Mouse (Mus musculus): ENCODE data around the gene Chst11. TPM values are rescaled to one million over a fixed set of nuclear protein-coding genes. Genes with fewer than 3 reads are reported as not detected.
A peak's percentile ranks its signal among the peaks of the same experiment; 100 is the strongest.

The Chst11 gene
- total RNA-seq, 1 experiment from 2014 or later, result 34.0 TPM

DNA sequence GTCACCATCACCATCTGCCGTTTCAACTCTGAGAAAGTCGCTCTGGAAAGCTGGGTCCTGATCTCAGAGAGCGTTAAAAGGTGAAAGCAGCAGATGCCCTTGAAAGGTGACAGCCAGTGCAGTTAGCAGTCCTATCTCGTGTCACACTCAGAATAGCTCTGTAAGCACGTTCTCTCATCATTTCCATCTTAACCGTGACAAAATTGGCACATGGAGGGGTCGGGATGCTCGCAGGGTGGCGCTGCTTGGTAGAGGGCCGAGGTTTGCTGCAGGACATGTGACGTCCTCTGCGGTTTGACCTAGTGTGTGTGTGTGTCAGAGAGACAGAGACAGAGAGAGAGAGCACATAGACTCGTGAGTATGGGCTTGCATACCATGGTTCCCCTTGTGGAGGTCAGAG, 94.5 kb downstream of the Chst11 start:
- no peak for DNase-seq

DNA sequence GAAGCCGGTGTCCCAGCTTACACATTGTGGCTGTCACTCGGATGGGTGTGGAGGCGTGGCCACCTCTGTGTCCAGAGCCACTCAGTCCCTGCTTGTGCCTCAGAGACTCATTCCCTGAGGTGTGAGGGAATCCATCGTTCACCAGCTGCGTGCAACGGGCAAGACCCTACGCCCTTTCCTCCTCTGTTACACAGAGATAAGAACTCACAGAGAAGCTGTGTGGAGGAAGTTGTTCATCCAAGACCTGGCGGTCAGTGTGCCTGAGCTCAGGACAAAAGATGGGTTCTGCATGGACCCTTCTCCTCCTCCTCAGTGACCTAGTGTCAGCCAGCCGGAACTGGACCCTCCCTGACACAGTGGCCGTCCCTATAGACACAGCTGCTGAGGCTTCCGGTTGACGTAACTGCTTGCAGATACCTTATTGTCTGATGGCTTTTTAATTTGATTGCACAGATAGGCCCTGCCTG, 95.0 kb downstream of the Chst11 start:
- DNase-seq, result no peak

- no peak for DNase-seq
Observed at GRCm38 (mm10) chr10:83080930-83081329, 95.6 kb downstream of the Chst11 start.

DNA sequence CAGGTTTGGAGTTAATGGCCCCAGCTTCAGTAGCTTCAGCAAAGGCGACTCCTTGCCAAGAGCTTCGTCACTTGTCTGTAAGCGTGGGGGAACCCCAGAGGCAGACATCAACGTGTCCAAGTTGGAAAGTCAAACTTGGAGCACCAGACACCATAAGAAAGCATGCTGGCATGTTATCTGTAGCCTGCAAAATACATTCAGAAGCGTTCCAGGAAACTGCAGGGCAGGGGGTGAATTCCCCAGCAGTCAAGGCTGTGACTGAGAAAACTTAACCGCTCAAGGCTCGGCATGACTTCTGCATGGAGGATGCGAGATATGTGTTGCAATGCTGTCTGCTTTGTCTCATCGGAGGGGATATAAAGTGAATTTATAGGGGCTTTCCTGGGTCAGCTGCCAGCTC, 98.6 kb downstream of the Chst11 start:
- peak; percentile 40 for DNase-seq

DNA sequence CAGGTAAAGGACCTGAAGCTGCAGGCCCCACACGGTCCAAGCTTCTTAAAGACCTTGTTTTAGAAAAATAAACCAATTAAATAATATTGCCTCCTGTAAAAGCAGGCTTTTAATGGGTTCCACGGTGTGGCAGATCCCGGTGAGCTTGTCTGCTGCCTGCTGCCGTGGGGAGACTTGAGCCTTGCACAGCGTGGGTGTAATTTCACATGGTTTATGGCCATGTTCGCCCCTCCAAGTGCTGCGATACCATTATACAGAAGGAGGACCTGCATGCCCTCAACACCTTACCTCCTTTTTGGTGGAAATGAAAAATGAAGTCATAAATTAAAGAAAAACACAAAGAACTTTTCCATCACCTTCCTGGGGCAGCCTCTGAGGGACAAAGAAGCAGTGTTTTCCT, 103.0 kb downstream of the Chst11 start:
- DNase-seq, result no peak

DNA sequence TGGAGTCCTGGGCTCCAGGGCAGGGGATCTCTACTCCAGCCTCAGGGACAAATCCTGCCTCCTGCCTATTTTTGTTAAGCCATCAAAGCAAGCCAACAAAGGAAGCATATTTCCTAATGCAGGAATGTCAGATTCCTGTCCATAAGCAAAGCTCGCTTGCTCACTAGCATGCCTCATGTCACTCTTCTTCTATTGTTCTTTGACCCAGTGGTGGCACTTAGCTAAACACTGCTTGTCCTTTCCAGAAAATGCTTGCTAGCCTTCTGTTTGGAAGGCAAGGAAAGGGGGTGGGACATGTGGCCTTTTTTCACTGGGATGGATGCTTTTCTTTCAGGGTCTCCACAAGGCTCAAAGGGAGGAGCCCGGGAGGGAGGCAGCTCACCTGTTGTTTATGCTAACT, 103.5 kb downstream of the Chst11 start:
- DNase-seq, result no peak

DNA sequence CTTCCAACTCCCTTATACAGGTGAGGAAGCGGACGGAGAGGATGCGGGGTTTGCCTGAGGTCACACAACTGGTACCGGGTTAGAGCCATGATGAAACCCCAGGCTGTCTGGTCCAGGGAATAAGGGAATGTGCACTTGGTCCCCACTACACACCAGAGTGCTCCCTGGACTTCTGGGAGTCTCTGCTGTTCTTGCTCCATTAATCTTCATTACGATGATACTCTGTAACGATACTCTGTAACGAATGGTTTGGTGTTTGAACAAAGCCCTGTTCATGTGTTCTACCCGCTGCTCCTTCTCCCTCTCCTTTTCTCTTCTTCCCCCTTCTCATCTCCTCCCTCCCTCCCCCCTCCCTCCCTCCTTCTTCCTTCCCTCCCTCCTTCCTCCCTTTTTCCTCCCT, 104.9 kb downstream of the Chst11 start:
- DNase-seq, result no peak

DNA sequence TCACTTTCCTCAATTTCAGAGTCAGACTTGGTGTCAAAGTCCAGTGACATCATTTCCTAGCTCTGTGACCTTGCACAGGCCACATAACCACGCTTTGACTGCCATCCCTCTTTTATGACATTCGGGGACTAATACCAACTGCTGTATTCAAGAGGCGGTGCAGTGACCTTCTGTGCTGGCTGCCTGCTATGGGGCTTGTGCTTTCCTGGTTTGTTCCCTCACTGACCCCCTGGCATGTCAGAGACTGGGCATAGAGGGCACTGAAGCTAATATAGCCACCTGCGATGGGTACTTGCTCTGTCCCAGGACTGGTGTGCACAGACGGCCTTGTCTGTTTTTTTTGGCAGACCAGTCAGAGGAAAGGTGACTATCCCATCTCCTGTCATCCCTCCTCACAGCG, 108.4 kb downstream of the Chst11 start:
- DNase-seq, result peak; percentile 36

GRCm38 (mm10) chr10:83094248-83094647, 109.0 kb downstream of the Chst11 start:
- DNase-seq, result no peak

DNA sequence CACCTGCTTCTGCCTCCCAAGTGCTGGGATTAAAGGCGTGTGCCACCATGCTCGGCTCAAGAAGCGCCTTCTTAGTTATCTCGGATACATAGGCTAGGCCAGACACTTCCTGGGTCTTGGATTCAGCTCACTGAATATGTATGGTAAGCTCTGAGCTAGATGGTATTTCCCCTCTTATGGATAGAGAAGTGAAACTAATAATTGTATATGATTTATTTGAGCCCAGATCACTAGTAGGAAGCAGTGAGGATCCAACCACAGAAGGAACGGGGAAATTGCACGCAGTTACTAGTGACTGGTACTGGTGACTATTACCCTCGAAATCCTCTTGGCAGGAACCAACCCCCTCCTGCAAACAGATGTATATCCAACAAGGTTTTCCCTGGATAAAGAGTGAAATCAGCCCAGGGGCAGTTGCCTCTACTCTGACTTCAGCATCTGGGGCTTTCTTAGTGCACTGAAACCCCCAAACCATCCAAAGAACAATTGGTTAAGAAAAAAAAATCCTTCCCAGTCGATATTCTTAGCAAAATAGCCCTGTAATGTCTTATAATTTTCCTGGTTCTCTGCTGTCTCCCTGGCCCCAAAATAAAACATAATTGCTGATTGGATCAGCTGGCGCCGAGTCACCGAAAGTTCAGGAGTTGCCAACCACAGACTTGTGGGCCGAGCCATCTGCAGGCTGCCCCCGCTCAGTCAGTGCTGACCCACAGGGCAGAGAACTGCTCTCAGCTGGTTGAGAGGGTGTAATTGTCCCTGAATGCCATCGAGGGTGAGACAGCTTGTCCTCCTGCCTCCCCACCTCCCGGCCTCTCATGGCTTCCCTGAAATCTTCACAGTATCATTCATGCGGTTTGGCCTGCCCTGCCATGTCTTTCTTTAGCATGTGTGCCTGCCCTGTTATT, 109.8 kb downstream of the Chst11 start:
- DNase-seq, result no peak

DNA sequence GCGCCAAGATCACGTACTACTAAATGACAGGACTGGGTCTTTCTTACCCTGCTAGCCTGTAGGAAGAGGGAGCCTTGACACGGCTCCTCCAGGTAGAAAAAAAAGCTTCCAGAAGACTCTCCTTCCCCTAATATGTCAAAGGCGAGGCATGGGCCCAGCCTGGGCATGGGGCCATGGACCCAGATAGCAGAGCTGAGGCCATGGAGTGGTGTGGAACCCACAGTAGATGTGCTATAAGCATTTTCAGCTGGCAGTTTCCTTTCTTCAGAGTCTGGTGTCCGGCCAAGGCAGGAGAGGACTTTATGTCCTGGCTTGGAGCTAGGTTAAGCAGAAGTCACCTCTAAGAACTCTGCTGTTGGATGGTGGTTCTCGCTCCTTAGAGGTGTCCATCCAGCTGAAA, 111.0 kb downstream of the Chst11 start:
- DNase-seq, result no peak

DNA sequence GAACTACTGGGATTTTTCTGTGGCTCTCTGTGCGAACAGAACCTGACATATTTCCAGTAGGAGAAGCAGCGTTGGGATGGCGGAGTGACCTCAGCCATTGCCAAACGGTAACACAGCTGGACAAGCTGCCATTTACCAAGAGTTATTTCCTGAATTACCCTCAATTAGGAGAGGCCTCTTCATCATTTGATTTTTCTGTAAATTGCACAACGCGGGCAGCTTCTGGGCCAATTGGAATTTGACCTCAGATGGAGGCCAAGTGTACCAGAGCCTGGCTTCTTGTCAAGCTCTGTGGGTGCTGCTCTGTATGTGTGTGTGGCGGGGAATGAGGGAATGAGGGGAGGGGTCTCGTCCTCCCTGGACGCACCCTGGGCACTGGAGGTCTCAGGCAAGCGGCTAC, 113.6 kb downstream of the Chst11 start:
- DNase-seq, result peak; percentile 47

DNA sequence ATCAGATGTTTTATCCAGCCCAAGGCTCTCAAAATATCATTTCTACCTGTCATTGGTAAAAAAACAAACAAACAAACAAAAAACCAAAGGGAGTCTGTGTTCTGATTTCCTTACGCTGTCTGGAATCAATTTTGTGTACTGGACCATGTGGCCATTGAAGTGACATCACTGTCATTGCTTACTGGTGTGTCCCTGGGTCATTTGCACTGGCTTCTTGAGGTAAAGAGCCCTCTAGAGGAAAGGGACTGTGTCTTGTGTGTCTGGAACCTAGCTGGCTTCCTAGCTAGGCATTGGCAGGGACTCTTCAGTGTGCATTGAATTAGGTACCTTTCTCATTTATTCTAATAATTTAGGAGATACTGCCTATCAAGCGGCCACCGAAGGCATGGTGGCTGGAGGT, 114.4 kb downstream of the Chst11 start:
- no peak for DNase-seq

DNA sequence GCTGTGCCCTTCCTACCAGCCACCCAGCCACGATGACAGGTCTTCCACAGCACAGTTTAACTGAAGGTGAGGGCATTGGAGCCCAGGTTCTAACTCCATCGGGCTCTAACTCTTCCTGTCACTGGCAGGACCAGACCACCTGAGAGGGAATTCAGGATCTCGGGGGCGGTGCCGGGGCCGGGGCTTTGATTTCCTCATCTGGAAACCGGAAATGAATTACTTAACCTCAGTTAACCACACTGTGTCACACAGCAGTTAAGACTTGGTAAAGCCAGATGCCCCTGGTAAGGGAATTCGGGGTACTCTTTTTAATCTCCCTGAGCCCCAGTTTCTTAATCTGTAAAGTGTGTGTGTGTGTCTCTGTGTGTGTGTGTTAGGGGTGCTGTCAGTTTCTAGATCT, 115.6 kb downstream of the Chst11 start:
- DNase-seq, result no peak

- no peak for DNase-seq
Observed at GRCm38 (mm10) chr10:83101421-83102207, 116.3 kb downstream of the Chst11 start.

GRCm38 (mm10) chr10:83102745-83103144, 117.4 kb downstream of the Chst11 start:
- no peak for DNase-seq

DNA sequence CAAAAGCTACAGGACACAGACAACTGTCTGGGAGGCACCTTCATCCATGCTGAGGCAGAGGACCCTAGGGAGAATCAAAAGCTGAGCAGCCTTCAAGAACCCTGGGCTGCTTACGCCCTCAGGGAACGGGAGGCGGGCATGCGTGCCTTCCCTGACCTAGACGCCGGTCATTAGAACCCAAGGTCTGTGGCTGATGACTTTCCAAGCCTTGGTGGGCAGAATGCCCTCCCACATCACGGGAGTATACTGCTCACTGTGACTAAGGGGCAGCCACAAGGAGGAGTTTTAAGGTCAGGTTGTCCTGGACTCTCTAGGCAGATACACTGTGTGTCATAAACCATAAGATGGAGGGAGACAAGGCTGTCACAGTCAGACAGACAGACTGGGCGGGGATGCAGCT, 118.9 kb downstream of the Chst11 start:
- peak; percentile 50 for DNase-seq

- no peak for DNase-seq
Observed at GRCm38 (mm10) chr10:83106152-83106746, 121.0 kb downstream of the Chst11 start.

- no peak for DNase-seq
Observed at GRCm38 (mm10) chr10:83107385-83107784, 122.1 kb downstream of the Chst11 start.

DNA sequence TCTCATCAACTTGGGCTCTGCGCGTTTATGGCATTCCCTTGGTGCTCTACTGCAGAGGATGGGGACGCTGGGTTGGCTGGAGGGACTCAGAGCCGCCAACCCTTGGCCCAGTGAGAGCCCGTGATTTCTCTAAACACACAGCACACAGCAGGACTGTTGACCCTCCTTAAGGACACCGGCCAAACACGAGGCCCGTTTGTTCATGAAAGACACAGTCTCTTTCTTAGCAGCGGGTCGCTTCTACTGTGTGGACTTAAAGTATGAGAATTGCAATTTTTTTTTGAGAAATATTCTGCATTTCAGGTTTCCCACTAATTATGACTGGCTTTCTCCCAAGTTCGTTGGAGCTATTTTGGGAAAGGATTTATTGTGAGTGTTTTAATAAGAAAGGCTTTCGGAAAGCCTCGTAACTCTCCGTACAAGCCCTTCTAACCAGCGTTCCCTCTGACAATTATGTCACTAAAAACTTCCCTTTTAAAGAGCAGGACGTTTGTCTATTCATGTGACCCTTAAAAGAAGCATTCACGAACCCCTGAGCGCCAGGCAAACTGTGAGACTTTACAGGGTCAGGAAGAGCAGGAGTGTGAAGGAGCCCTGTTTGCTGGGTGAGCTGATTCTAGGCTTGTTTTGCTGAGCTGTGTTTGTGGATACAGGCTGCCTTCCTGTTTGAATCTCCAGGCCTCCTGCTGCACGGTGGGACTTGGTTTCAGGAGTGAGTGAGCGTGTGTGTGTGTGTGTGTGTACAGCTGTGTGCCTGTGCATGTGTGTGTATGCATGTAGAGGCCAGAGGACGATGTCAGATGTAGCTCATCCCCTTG, 122.8 kb downstream of the Chst11 start:
- DNase-seq, result no peak

GRCm38 (mm10) chr10:83108946-83109345, 123.6 kb downstream of the Chst11 start:
- DNase-seq, result no peak

DNA sequence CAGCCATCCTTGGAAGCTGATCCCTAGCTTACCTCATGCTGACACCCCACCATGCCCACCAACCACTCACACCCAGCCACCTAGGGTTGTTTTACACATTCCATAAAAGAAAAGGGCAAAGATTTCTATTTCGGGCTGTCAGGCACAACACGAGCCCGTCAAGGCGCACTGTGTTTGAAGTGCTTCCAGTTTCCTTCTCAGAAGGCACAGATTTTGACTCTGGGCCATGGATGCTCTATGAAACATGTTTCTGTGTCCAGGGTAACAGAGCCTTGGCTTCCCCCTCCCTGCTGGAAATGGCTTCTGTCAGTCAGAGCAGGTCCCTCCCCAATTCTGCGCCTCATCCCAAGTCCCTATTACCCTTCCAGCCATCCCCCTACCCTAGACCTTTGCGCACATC, 125.7 kb downstream of the Chst11 start:
- DNase-seq, result no peak
